ENCODE assay signal across 19 mouse cellular contexts in the genomic region with DNA sequence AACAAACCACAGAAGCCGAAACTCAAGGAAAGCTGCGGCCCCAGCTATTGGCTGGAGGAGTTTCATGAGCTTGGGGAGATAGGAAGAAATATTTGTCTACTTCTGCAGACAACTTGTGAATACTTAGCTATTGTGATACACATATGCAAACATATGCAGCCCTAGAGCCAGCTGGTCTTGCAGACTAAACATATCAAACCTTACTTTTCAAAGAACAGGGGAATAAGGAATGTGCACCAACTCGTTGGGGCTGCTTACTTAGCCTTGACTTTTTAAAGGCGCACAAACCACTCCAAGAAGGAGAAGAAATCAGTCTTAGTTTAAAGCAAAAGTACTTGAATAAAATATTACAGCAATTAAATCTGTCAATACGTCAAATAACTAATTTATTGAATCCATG.
DNase-seq lines count a peak whose midpoint lies in the region; ATAC-seq lines count a peak whose summit lies in the region.
"Had no signal": no experiment of that assay in that cellular context is flagged by ENCODE, and none has a peak within 500 bp of the region (broad histone marks: within the 10 kb centered on the region; RNA-seq: fewer than 3 reads in every experiment).

No protein-coding gene starts in this region.

- H3K27me3 ChIP-seq in lung, embryonic 16.5 days (ENCODE audit: control insufficient read depth, insufficient read depth, low read depth, low read length): no peaks in the 10 kb centered on the region
- no peaks in the 10 kb centered on the region for H3K27me3 ChIP-seq in embryonic facial prominence, embryonic 13.5 days
- H3K27me3 ChIP-seq in limb, embryonic 10.5 days (ENCODE audit: low read depth, poor library complexity, severe bottlenecking): no peaks in the 10 kb centered on the region
- H3K27me3 ChIP-seq in stomach, embryonic 15.5 days (replicated peaks): no peaks in the 10 kb centered on the region
- H3K27me3 ChIP-seq: heart, embryonic 13.5 days; liver, embryonic 15.5 days had no signal

- H3K9ac ChIP-seq in lung, embryonic 16.5 days (ENCODE audit: low read length): no peak overlapping the region
- no peak overlapping the region for H3K9ac ChIP-seq in embryonic facial prominence, embryonic 13.5 days
- H3K9ac ChIP-seq in stomach, embryonic 15.5 days: no peak overlapping the region
- H3K9ac ChIP-seq: forebrain, embryonic 12.5 days; heart, embryonic 13.5 days; liver, embryonic 15.5 days had no signal

- no peaks in the 10 kb centered on the region for H3K36me3 ChIP-seq in lung, embryonic 16.5 days (ENCODE audit: control insufficient read depth, insufficient read depth, low read length)
- no peaks in the 10 kb centered on the region for H3K36me3 ChIP-seq in embryonic facial prominence, embryonic 13.5 days
- H3K36me3 ChIP-seq in limb, embryonic 10.5 days: no peaks in the 10 kb centered on the region
- H3K36me3 ChIP-seq in stomach, embryonic 15.5 days: no peaks in the 10 kb centered on the region
- H3K36me3 ChIP-seq: forebrain, embryonic 12.5 days; heart, embryonic 13.5 days; liver, embryonic 15.5 days had no signal

- peak; percentile 65; the same call in 1 of the 2 replicates for ATAC-seq in lung, embryonic 16.5 days (ENCODE audit: low read depth)
- ATAC-seq in embryonic facial prominence, embryonic 13.5 days (ENCODE audit: insufficient number of reproducible peaks, insufficient read depth, low FRiP score, low TSS enrichment, low read depth): no peak
- ATAC-seq in stomach, embryonic 15.5 days (ENCODE audit: insufficient read depth, low FRiP score, low read depth): peak; percentile 70; the same call in 1 of the 2 replicates
- ATAC-seq: hindbrain, postnatal 0 days had no signal

- DNase-seq in lung, postnatal 10 days: no peak
- no peak for DNase-seq in limb, embryonic 10.5 days (ENCODE audit: low spot score)
- DNase-seq in cerebellum, adult 18-20 months: no peak
- DNase-seq in retina, embryonic 14.5 days (ENCODE audit: low spot score): no peak
- DNase-seq: adrenal gland, postnatal 36 days; cerebellum, adult 8-10 months; heart, postnatal 4 days; kidney, adult 2 months; layer of hippocampus, postnatal 36 days; left cerebral cortex, postnatal 4 days; right cerebral cortex, postnatal 14 days; thymus, postnatal 25 days had no signal

- no peaks in the 10 kb centered on the region for H3K9me3 ChIP-seq in lung, embryonic 16.5 days (ENCODE audit: control insufficient read depth, low read length)
- no peaks in the 10 kb centered on the region for H3K9me3 ChIP-seq in embryonic facial prominence, embryonic 13.5 days
- no peaks in the 10 kb centered on the region for H3K9me3 ChIP-seq in limb, embryonic 10.5 days (replicated peaks)
- H3K9me3 ChIP-seq in stomach, embryonic 15.5 days: no peaks in the 10 kb centered on the region
- H3K9me3 ChIP-seq: forebrain, embryonic 12.5 days; heart, embryonic 13.5 days; liver, embryonic 15.5 days had no signal

- H3K4me2 ChIP-seq in lung, embryonic 16.5 days (ENCODE audit: low read depth, low read length): peak overlapping the region; percentile 32; the same call in 1 of the 2 replicates
- H3K4me2 ChIP-seq in embryonic facial prominence, embryonic 13.5 days: no peak overlapping the region
- H3K4me2 ChIP-seq in stomach, embryonic 15.5 days: no peak overlapping the region
- H3K4me2 ChIP-seq: forebrain, embryonic 12.5 days; heart, embryonic 13.5 days; liver, embryonic 15.5 days had no signal

- 34% methylated on average over 5 of the region's 5 CpGs for WGBS in lung, embryonic 16.5 days
- WGBS in embryonic facial prominence, embryonic 13.5 days: 34% methylated on average over 5 of the region's 5 CpGs
- WGBS in limb, embryonic 10.5 days: 73% methylated on average over 5 of the region's 5 CpGs
- 33% methylated on average over 5 of the region's 5 CpGs for WGBS in stomach, embryonic 15.5 days

- peaks cover 14% of the 10 kb centered on the region for H3K4me1 ChIP-seq in lung, embryonic 16.5 days (replicated peaks; ENCODE audit: control insufficient read depth, insufficient read depth, low read length)
- H3K4me1 ChIP-seq in embryonic facial prominence, embryonic 13.5 days: peaks cover 35% of the 10 kb centered on the region
- peaks cover 58% of the 10 kb centered on the region for H3K4me1 ChIP-seq in limb, embryonic 10.5 days
- peaks cover 4% of the 10 kb centered on the region; the same call in 1 of the 2 replicates for H3K4me1 ChIP-seq in stomach, embryonic 15.5 days
- H3K4me1 ChIP-seq: forebrain, embryonic 12.5 days; heart, embryonic 13.5 days; liver, embryonic 15.5 days had no signal

- H3K4me3 ChIP-seq in lung, embryonic 16.5 days (ENCODE audit: low read length): no peak overlapping the region
- H3K4me3 ChIP-seq in embryonic facial prominence, embryonic 13.5 days: no peak overlapping the region
- H3K4me3 ChIP-seq in limb, embryonic 10.5 days: no peak overlapping the region
- H3K4me3 ChIP-seq in stomach, embryonic 15.5 days (replicated peaks): no peak overlapping the region
- H3K4me3 ChIP-seq: forebrain, embryonic 12.5 days; heart, embryonic 13.5 days; liver, embryonic 15.5 days had no signal

- peak overlapping the region; percentile 67 for H3K27ac ChIP-seq in lung, embryonic 16.5 days (ENCODE audit: low read length)
- H3K27ac ChIP-seq in embryonic facial prominence, embryonic 13.5 days: peak overlapping the region; percentile 8; the same call in 1 of the 2 replicates
- H3K27ac ChIP-seq in limb, embryonic 10.5 days: peak overlapping the region; percentile 56
- H3K27ac ChIP-seq in stomach, embryonic 15.5 days: peak overlapping the region; percentile 78
- H3K27ac ChIP-seq: forebrain, embryonic 12.5 days; heart, embryonic 13.5 days; hindbrain, postnatal 0 days; liver, embryonic 15.5 days had no signal

Comparison
In these comparisons a context has a peak if more than half of its experiments do, and no peak if none do; other contexts are left out.
1. H3K27ac ChIP-seq: peak in every context shown above with its lines; median percentile 78 in stomach, embryonic 15.5 days; 67 in lung, embryonic 16.5 days; 56 in limb, embryonic 10.5 days; 8 in embryonic facial prominence, embryonic 13.5 days.